Mouse (Mus musculus) midbrain, embryonic 13.5 days (tissue): ENCODE measurements at regions not wholly inside any gene's neighbourhood (a gene's known extent, or its start where the extent isn't known, plus 50 kb on each side); places are given as distances from the start of the nearest gene placed in this dataset.

Source experiments
- ATAC-seq: fragments of 200-750 bp; cut with Nextera tagmentation; 2 replicates; pipeline ENCODE4 v1.8.0; 2017; ENCODE audit warnings: mild to moderate bottlenecking, moderate TSS enrichment, moderate library complexity
- H3K27ac ChIP-seq: fragments of 300-500 bp; sonication (generic); 2 replicates; pipeline ENCODE4 v1.5.1; 2015; ENCODE audit warnings: inconsistent platforms, mild to moderate bottlenecking, moderate library complexity
- H3K27me3 ChIP-seq: fragments of 300-500 bp; sonication (generic); 2 replicates; pipeline ENCODE4 v1.6.1; 2015; ENCODE audit warnings: mild to moderate bottlenecking, inconsistent platforms
- H3K36me3 ChIP-seq: fragments of 300-500 bp; sonication (generic); 2 replicates; pipeline ENCODE4 v1.6.1; 2015; ENCODE audit warnings: mild to moderate bottlenecking, inconsistent platforms
- H3K4me1 ChIP-seq: fragments of 300-500 bp; sonication (generic); replicated peaks from 2 replicates; pipeline ENCODE4 v1.6.1; 2015; ENCODE audit warnings: inconsistent platforms
- H3K4me2 ChIP-seq: fragments of 300-500 bp; sonication (generic); replicated peaks from 2 replicates; pipeline ENCODE4 v1.6.1; 2015; ENCODE audit warnings: moderate library complexity, mild to moderate bottlenecking, inconsistent platforms
- H3K4me3 ChIP-seq: fragments of 300-500 bp; sonication (generic); replicated peaks from 2 replicates; pipeline ENCODE4 v1.5.1; 2015; ENCODE audit warnings: mild to moderate bottlenecking, inconsistent platforms
- H3K9ac ChIP-seq: fragments of 300-500 bp; sonication (generic); replicated peaks from 2 replicates; pipeline ENCODE4 v1.6.1; 2015; ENCODE audit warnings: mild to moderate bottlenecking, inconsistent platforms
- H3K9me3 ChIP-seq: fragments of 300-500 bp; sonication (generic); 2 replicates; pipeline ENCODE4 v1.6.1; 2016; ENCODE audit warnings: mild to moderate bottlenecking, inconsistent platforms
- WGBS: fragments of 180-500 bp; shearing (Covaris S2); methylation state at CpG from one replicate; pipeline ENCODE4 v1.1.7; 2015; 5-methylcytosine and 5-hydroxymethylcytosine counted together

GRCm38 (mm10) chr2:166343551-166344340, 188.3 kb upstream of the Sulf2 start:
- Histone ChIP-seq H3K27ac (peak overlapping the region; percentile 16; the same call in 1 of the 2 replicates), H3K27me3 (peaks cover 32% of the 10 kb centered on the region), H3K36me3 (no peaks in the 10 kb centered on the region), H3K9me3 (no peaks in the 10 kb centered on the region), H3K4me2 (no peak overlapping the region), H3K9ac (no peak overlapping the region), H3K4me1 (peaks cover 49% of the 10 kb centered on the region), H3K4me3 (no peak overlapping the region)
- 27% methylated on average over 10 of the region's 10 CpGs for WGBS
- ATAC-seq = no peak

- no peaks in the 10 kb centered on the region for H3K36me3 ChIP-seq
- H3K4me1 ChIP-seq = peaks cover 41% of the 10 kb centered on the region
- H3K9ac ChIP-seq = no peak overlapping the region
- no peak overlapping the region for H3K4me3 ChIP-seq
- no peak overlapping the region for H3K4me2 ChIP-seq
- WGBS = 75% methylated on average over 9 of the region's 9 CpGs
- no peak overlapping the region for H3K27ac ChIP-seq
- no peak for ATAC-seq
- no peaks in the 10 kb centered on the region for H3K9me3 ChIP-seq
- H3K27me3 ChIP-seq = peaks cover 21% of the 10 kb centered on the region
These were observed 186.9 kb upstream of the Sulf2 start for GRCm38 (mm10) chr2:166342407-166342806.

GRCm38 (mm10) chr2:166340196-166340595, 184.7 kb upstream of the Sulf2 start:
- Histone ChIP-seq H3K27me3 (peaks cover 14% of the 10 kb centered on the region), H3K4me2 (no peak overlapping the region), H3K9me3 (no peaks in the 10 kb centered on the region), H3K4me3 (no peak overlapping the region), H3K9ac (no peak overlapping the region), H3K36me3 (no peaks in the 10 kb centered on the region), H3K4me1 (peaks cover 24% of the 10 kb centered on the region), H3K27ac (no peak overlapping the region)
- 96% methylated on average over 9 of the region's 9 CpGs for WGBS
- ATAC-seq = no peak

- Histone ChIP-seq H3K4me1 (peaks cover 17% of the 10 kb centered on the region), H3K4me3 (no peak overlapping the region), H3K27me3 (peaks cover 7% of the 10 kb centered on the region; the same call in 1 of the 2 replicates), H3K9me3 (no peaks in the 10 kb centered on the region), H3K27ac (no peak overlapping the region), H3K4me2 (no peak overlapping the region), H3K9ac (no peak overlapping the region), H3K36me3 (no peaks in the 10 kb centered on the region)
- 82% methylated on average over 5 of the region's 5 CpGs for WGBS
- no peak for ATAC-seq
These were observed 184.0 kb upstream of the Sulf2 start for GRCm38 (mm10) chr2:166339427-166339826.

- H3K27me3 ChIP-seq = peaks cover 10% of the 10 kb centered on the region; the same call in 1 of the 2 replicates
- ATAC-seq = no peak
- WGBS = 75% methylated on average over 11 of the region's 11 CpGs
- H3K27ac ChIP-seq = no peak overlapping the region
- H3K9me3 ChIP-seq = no peaks in the 10 kb centered on the region
- H3K9ac ChIP-seq = 0 out of 2 replicates have a peak overlapping the region, but pooled peaks have one; percentile 23
- H3K4me1 ChIP-seq = peaks cover 9% of the 10 kb centered on the region; the same call in 1 of the 2 replicates
- no peaks in the 10 kb centered on the region for H3K36me3 ChIP-seq
- H3K4me2 ChIP-seq = no peak overlapping the region
- no peak overlapping the region for H3K4me3 ChIP-seq
These were observed 183.1 kb upstream of the Sulf2 start for GRCm38 (mm10) chr2:166338396-166339085.

GRCm38 (mm10) chr2:166337666-166338065, 182.2 kb upstream of the Sulf2 start:
- Histone ChIP-seq H3K27ac (no peak overlapping the region), H3K36me3 (no peaks in the 10 kb centered on the region), H3K4me2 (no peak overlapping the region), H3K4me3 (no peak overlapping the region), H3K4me1 (peaks cover 9% of the 10 kb centered on the region; the same call in 1 of the 2 replicates), H3K9me3 (no peaks in the 10 kb centered on the region), H3K9ac (no peak overlapping the region), H3K27me3 (0 out of 2 replicates have a peak, but pooled peaks cover 8% of the 10 kb centered on the region)
- ATAC-seq = no peak
- 66% methylated on average over 7 of the region's 7 CpGs for WGBS

GRCm38 (mm10) chr2:166335702-166336101, 180.2 kb upstream of the Sulf2 start:
- H3K36me3 ChIP-seq = no peaks in the 10 kb centered on the region
- ATAC-seq = no peak
- H3K9ac ChIP-seq = no peak overlapping the region
- no peaks in the 10 kb centered on the region for H3K9me3 ChIP-seq
- H3K4me1 ChIP-seq = peaks cover 9% of the 10 kb centered on the region; the same call in 1 of the 2 replicates
- H3K4me3 ChIP-seq = no peak overlapping the region
- H3K27ac ChIP-seq = no peak overlapping the region
- WGBS = 89% methylated on average over 5 of the region's 5 CpGs
- H3K4me2 ChIP-seq = no peak overlapping the region
- 0 out of 2 replicates have a peak, but pooled peaks cover 8% of the 10 kb centered on the region for H3K27me3 ChIP-seq

- Histone ChIP-seq H3K4me1 (peaks cover 12% of the 10 kb centered on the region; the same call in 1 of the 2 replicates), H3K9me3 (no peaks in the 10 kb centered on the region), H3K4me3 (no peak overlapping the region), H3K27me3 (0 out of 2 replicates have a peak, but pooled peaks cover 12% of the 10 kb centered on the region), H3K27ac (no peak overlapping the region), H3K4me2 (no peak overlapping the region), H3K9ac (no peak overlapping the region), H3K36me3 (no peaks in the 10 kb centered on the region)
- ATAC-seq = no peak
- WGBS = 83% methylated on average over 7 of the region's 7 CpGs
These were observed 179.1 kb upstream of the Sulf2 start for GRCm38 (mm10) chr2:166334559-166334958.

GRCm38 (mm10) chr2:166333818-166334217, 178.4 kb upstream of the Sulf2 start:
- Histone ChIP-seq H3K27ac (no peak overlapping the region), H3K4me1 (peaks cover 17% of the 10 kb centered on the region; the same call in 1 of the 2 replicates), H3K9me3 (no peaks in the 10 kb centered on the region), H3K27me3 (0 out of 2 replicates have a peak, but pooled peaks cover 12% of the 10 kb centered on the region), H3K4me2 (no peak overlapping the region), H3K9ac (no peak overlapping the region), H3K4me3 (no peak overlapping the region), H3K36me3 (no peaks in the 10 kb centered on the region)
- ATAC-seq = no peak
- 71% methylated on average over 4 of the region's 4 CpGs for WGBS

GRCm38 (mm10) chr2:166332748-166333417, 177.4 kb upstream of the Sulf2 start:
- H3K4me2 ChIP-seq = no peak overlapping the region
- peaks cover 17% of the 10 kb centered on the region; the same call in 1 of the 2 replicates for H3K4me1 ChIP-seq
- 85% methylated on average over 13 of the region's 13 CpGs for WGBS
- H3K27me3 ChIP-seq = peaks cover 17% of the 10 kb centered on the region; the same call in 1 of the 2 replicates
- no peaks in the 10 kb centered on the region for H3K9me3 ChIP-seq
- H3K9ac ChIP-seq = no peak overlapping the region
- H3K36me3 ChIP-seq = no peaks in the 10 kb centered on the region
- H3K4me3 ChIP-seq = no peak overlapping the region
- no peak overlapping the region for H3K27ac ChIP-seq
- no peak for ATAC-seq

GRCm38 (mm10) chr2:166331192-166331591, 175.7 kb upstream of the Sulf2 start:
- Histone ChIP-seq H3K9me3 (no peaks in the 10 kb centered on the region), H3K4me2 (no peak overlapping the region), H3K4me1 (0 out of 2 replicates have a peak, but pooled peaks cover 8% of the 10 kb centered on the region), H3K9ac (no peak overlapping the region), H3K36me3 (no peaks in the 10 kb centered on the region), H3K4me3 (no peak overlapping the region), H3K27ac (no peak overlapping the region), H3K27me3 (peaks cover 31% of the 10 kb centered on the region)
- ATAC-seq = no peak
- 97% methylated on average over 4 of the region's 4 CpGs for WGBS
